Mouse (Mus musculus): ENCODE data around the gene Gltpd2. TPM values are rescaled to one million over a fixed set of nuclear protein-coding genes. Genes with fewer than 3 reads are reported as not detected.

Gene Gltpd2
- polyA plus RNA-seq, 1 experiment, result not detected

- peak overlapping the region; percentile 94 for H3K4me3 ChIP-seq (ENCODE audit: insufficient read depth, low read depth, low read length)
- H3K4me1 ChIP-seq (ENCODE audit: control insufficient read depth, insufficient read depth, insufficient read length, low read length), result peaks cover 4% of the 10 kb centered on the region; the same call in 1 of the 2 replicates
- H3K27ac ChIP-seq (replicated peaks; ENCODE audit: low read depth, low read length), result peak overlapping the region; percentile 21; the same call in 1 of the 2 replicates
Measured at GRCm38 (mm10) chr11:70563470-70564275, 44.7 kb downstream of the Gltpd2 start.

GRCm38 (mm10) chr11:70564276-70564873 is 45.4 kb downstream of the Gltpd2 start:
- Histone ChIP-seq H3K4me3 (ENCODE audit: insufficient read depth, low read depth, low read length) (peak overlapping the region; percentile 94; the same call in 1 of the 2 replicates), H3K27ac (replicated peaks; ENCODE audit: low read depth, low read length) (no peak overlapping the region), H3K4me1 (ENCODE audit: control insufficient read depth, insufficient read depth, insufficient read length, low read length) (peaks cover 4% of the 10 kb centered on the region; the same call in 1 of the 2 replicates)

DNA sequence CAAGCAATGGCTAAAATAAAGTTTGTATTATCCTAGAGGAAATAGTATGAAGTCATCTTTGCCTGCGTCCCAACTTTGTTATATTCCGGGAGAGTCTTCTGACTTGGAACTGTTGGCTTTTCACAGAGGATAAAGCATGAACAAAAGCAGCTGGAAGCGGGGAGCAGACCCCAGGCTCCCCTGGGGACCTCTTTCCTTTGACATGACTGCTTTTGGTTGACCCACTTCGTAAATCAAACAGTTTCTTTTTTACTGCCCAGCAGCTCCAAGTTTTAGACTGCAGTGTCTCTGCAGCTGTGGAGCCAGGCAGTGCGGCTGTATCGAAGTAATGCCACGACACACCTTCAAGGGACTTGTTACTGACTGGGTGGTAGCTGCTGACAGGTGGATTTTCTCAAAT is 47.6 kb downstream of the Gltpd2 start:
- peaks cover 4% of the 10 kb centered on the region; the same call in 1 of the 2 replicates for H3K4me1 ChIP-seq (ENCODE audit: control insufficient read depth, insufficient read depth, insufficient read length, low read length)
- no peak overlapping the region for H3K4me3 ChIP-seq (ENCODE audit: insufficient read depth, low read depth, low read length)
- no peak overlapping the region for H3K27ac ChIP-seq (replicated peaks; ENCODE audit: low read depth, low read length)

Other genes with a start within 250 kb of the Gltpd2 start
- not detected in 2 replicates for gene Alox12e, start 196.6 kb upstream of the Gltpd2 start, polyA plus RNA-seq (2012; ENCODE audit: insufficient read depth, insufficient read length, missing spikeins)
- 0.46 and 0.55 TPM in 2 replicates for gene Alox15, start 167.2 kb upstream of the Gltpd2 start, polyA plus RNA-seq (2012; ENCODE audit: insufficient read depth, insufficient read length, missing spikeins)
- 4.6 and 5.4 TPM in 2 replicates for gene Pelp1, start 109.2 kb upstream of the Gltpd2 start, polyA plus RNA-seq (2012; ENCODE audit: insufficient read depth, insufficient read length, missing spikeins)
- gene Arrb2, start 86.6 kb upstream of the Gltpd2 start, polyA plus RNA-seq (2012; ENCODE audit: insufficient read depth, insufficient read length, missing spikeins), result 8.2 and 13.4 TPM in 2 replicates
- 15.0 and 16.7 TPM in 2 replicates for gene Med11, start 67.3 kb upstream of the Gltpd2 start, polyA plus RNA-seq (2012; ENCODE audit: insufficient read depth, insufficient read length, missing spikeins)
- gene Zmynd15, start 59.8 kb upstream of the Gltpd2 start, polyA plus RNA-seq (2012; ENCODE audit: insufficient read depth, insufficient read length, missing spikeins), result 0.42 TPM in 1 of 2 replicates, not detected in the other
- gene Cxcl16, start 59.2 kb upstream of the Gltpd2 start, polyA plus RNA-seq (2012; ENCODE audit: insufficient read depth, insufficient read length, missing spikeins), result 5.0 TPM in 2 replicates
- not detected in 2 replicates for gene Tm4sf5, start 14.0 kb upstream of the Gltpd2 start, polyA plus RNA-seq (2012; ENCODE audit: insufficient read depth, insufficient read length, missing spikeins)
- gene Vmo1, start 4.6 kb upstream of the Gltpd2 start, polyA plus RNA-seq (2012; ENCODE audit: insufficient read depth, insufficient read length, missing spikeins), result not detected in 2 replicates
- gene Psmb6, start 6.2 kb downstream of the Gltpd2 start, polyA plus RNA-seq (2012; ENCODE audit: insufficient read depth, insufficient read length, missing spikeins), result 221 and 229 TPM in 2 replicates
- not detected in 2 replicates for gene Gm40193, start 13.7 kb downstream of the Gltpd2 start, polyA plus RNA-seq (2012; ENCODE audit: insufficient read depth, insufficient read length, missing spikeins)
- gene Pld2, start 20.9 kb downstream of the Gltpd2 start, polyA plus RNA-seq (2012; ENCODE audit: insufficient read depth, insufficient read length, missing spikeins), result 2.2 and 5.9 TPM in 2 replicates
- gene Mink1, start 43.7 kb downstream of the Gltpd2 start, polyA plus RNA-seq (2012; ENCODE audit: insufficient read depth, insufficient read length, missing spikeins), result 14.5 and 18.5 TPM in 2 replicates
- gene 4930544D05Rik, start 96.7 kb downstream of the Gltpd2 start, polyA plus RNA-seq (2012; ENCODE audit: insufficient read depth, insufficient read length, missing spikeins), result not detected in 2 replicates
- gene Chrne, start 100.0 kb downstream of the Gltpd2 start, polyA plus RNA-seq (2012; ENCODE audit: insufficient read depth, insufficient read length, missing spikeins), result not detected in 2 replicates
- not detected in 2 replicates for gene Gp1ba, start 119.9 kb downstream of the Gltpd2 start, polyA plus RNA-seq (2012; ENCODE audit: insufficient read depth, insufficient read length, missing spikeins)
- 44.0 and 52.3 TPM in 2 replicates for gene Rnf167, start 128.0 kb downstream of the Gltpd2 start, polyA plus RNA-seq (2012; ENCODE audit: insufficient read depth, insufficient read length, missing spikeins)
- gene Slc25a11, start 128.3 kb downstream of the Gltpd2 start, polyA plus RNA-seq (2012; ENCODE audit: insufficient read depth, insufficient read length, missing spikeins), result 166 and 170 TPM in 2 replicates
- gene Pfn1, start 135.4 kb downstream of the Gltpd2 start, polyA plus RNA-seq (2012; ENCODE audit: insufficient read depth, insufficient read length, missing spikeins), result 244 and 265 TPM in 2 replicates
- 40.8 and 79.3 TPM in 2 replicates for gene Eno3, start 138.0 kb downstream of the Gltpd2 start, polyA plus RNA-seq (2012; ENCODE audit: insufficient read depth, insufficient read length, missing spikeins)
- gene Spag7, start 150.2 kb downstream of the Gltpd2 start, polyA plus RNA-seq (2012; ENCODE audit: insufficient read depth, insufficient read length, missing spikeins), result 74.7 and 107 TPM in 2 replicates
- 15.8 and 16.3 TPM in 2 replicates for gene Camta2, start 168.9 kb downstream of the Gltpd2 start, polyA plus RNA-seq (2012; ENCODE audit: insufficient read depth, insufficient read length, missing spikeins)
- gene Inca1, start 181.0 kb downstream of the Gltpd2 start, polyA plus RNA-seq (2012; ENCODE audit: insufficient read depth, insufficient read length, missing spikeins), result 15.7 and 24.0 TPM in 2 replicates
- gene Kif1c, start 181.4 kb downstream of the Gltpd2 start, polyA plus RNA-seq (2012; ENCODE audit: insufficient read depth, insufficient read length, missing spikeins), result 93.8 and 106 TPM in 2 replicates
- 3.5 and 5.5 TPM in 2 replicates for gene Zfp3, start 245.0 kb downstream of the Gltpd2 start, polyA plus RNA-seq (2012; ENCODE audit: insufficient read depth, insufficient read length, missing spikeins)

All from brown adipose tissue, adult 24 weeks (tissue).